Mouse (Mus musculus) retina, postnatal 7 days (tissue): ENCODE results near the gene Adrm1.

Experiments used
- DNase-seq: peaks from one replicate; pipeline ENCODE4 v3.0.0-alpha.2; 2012; ENCODE audit warnings: low read depth, low spot score

The Adrm1 gene

DNA sequence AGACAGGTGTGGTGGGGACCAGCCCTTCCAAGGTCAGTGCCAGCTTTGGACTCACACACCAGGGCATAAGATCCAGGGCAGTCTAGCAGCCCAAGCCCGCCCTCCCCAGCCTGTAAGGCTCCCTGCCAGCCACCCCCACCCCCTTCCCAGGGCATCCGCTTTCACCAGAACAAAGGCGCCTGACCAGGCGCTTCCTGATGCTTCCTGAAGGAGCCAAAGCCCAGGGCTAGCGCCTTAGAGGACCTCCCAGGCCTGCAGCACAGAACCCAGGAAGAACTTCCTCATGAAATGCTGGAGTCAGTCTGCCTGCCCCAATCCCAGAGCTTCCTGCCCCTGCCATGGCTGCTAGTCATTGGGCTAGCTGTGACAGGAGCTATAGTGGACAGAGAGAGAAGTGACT is 47.4 kb downstream of the Adrm1 start:
- DNase-seq: no peak

DNA sequence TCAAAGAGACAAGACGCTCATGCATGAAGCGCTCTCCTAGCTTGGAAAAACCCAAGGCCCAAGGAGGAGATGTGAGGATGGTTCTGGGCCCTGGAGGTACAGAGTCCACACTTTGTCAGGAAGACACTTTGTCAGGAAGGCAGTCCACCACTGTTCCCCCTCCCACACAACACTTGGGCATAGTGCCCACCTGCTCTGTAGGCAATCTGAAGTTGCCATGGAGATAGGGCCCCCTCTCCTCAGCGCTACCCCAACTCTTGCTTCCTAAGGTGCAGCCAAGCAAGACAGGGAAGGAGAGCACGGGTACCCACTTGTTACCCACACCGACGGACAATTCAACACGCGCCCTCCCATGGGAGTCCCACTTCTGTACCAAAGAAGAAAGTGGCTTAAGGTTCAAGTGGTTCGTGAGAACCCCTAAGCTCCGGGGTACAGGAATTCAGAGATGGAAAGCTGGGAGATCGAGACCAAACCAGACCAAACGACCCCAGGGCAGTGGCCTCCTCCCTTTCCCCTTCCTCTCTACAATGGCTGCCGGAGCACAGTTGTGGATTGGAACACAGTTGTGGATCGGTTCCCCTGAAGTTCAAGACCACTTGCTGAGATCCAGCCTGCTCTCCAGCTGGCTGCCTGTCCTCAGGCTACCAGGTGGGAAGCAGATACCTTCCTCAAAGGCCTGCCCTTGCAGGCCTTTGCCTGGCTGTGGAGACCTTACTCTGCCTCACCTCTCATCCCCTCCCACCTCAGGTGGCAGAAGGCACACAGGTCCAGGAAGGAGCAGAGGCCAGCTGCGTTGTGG is 48.1 kb downstream of the Adrm1 start:
- DNase-seq: no peak

DNA sequence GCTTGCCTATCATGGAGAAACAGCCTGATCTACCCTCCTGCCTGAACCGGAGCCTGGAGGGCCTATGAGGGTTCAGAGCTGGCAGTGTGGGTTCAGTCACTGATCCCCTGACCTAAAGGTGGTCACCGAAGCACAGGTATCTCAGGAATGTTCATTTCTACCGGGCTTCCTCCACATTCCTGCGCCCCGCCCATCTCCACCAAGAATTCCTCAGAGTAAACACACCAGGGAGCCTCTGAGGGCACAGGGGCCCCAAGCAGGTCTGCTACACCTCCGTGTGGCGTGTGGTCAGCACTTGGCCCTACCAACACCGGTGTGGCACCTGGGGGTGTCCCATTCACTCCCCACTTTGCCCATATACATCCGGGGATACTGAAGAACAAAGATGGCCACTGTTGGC is 48.9 kb downstream of the Adrm1 start:
- no peak for DNase-seq

DNA sequence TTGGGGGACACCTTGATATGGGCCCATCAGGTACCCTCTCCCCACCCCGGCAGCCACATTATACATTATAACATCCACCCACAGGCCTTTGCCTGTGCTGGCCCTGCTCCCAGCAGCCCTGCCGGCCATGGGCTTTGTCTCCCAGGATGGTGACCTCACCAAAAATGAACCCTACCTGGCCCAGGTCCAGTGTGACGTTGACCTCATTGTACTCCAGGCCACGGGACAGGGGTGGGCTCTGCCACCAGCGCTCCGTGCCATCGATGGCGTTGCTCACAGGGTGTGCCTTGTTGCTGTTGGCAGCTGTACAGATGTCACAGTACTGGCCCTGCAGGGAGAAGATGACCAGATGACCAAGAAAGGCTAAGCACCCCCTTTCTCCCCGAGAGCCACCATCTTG is 49.8 kb downstream of the Adrm1 start:
- DNase-seq: no peak

DNA sequence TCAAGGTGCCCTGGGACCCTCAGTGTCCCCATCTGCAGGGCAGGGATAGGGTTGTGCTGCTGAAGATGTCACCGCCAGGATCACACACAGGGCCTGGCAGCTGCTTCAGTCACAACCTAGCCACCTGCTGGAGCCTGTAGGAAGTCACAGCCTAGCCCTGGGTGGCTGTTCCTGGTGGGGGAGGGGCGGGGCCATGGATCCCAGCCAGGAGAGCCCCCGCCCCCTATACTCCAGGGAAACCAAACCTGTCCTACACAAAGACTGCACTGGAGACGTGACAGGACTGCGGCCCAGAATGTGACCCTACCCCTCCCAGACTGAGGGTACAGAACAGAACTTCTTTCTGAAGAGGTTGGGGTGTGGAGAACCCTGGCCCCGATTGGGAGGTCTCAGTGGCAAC is 51.0 kb downstream of the Adrm1 start:
- no peak for DNase-seq

DNA sequence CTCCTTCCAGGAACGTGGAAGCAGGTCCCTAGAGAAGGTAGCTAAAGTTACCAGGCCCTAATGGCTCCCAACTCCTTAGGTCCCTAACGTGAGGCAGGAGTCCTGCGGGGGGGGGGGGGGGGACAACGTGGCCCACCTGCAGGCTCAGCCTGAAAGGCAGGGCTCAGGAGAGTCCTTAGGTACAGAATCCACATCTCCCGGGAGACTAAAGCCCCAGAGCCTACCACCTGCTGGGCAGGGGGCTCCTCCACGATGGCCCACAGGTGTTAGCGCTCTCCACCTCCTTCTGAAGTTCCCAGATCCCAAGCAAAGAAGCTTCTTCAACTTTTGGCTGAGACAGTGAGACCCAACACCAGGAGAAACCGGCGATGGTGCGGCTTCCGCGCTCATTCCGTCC is 53.4 kb downstream of the Adrm1 start:
- DNase-seq: no peak

DNA sequence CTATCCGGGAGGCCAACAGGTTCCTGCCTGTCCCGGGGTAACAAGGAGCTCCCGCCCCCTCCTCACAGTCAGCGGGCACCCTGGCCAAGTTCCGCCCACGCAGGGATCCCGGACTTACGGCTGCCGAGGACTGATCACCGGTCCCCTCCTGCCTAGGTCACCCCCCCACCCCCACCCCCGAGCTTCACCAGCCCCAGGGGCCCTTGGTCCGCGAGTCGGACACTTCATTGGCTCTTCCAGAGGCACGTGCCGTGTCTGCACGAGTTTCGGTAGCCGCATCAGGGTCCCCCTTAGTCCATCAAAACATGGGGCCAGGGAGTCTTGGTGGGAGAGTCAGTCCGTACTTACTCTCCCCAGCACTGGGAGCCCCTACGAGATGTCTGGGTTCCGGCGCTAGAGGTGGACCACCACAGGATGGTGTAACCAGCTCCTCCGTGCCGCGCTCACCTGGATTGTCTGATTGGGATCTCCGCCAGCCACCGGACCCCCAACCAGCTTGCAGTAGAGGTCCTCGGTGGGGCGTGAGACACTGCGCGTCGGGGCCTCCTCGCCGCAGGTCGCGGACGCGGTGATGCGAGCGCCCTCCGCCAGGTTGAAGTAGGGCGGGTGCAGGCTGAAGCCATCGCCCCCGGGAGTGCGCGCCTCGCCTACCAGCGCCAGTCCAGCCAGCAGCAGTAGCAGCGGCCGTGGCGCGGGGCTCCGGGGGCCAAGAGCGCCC is 53.9 kb downstream of the Adrm1 start:
- no peak for DNase-seq
